Mouse (Mus musculus) B cell, adult 2 months (primary cell): Measurements from ENCODE around the gene Hhex.

ENCODE experiments used
- DNase-seq, 2 experiments: peaks; one replicate each; pipeline ENCODE4 v3.0.0; 2022

Hhex gene

GRCm38 (mm10) chr19:37455528-37455927, 20.9 kb downstream of the Hhex start:
- DNase-seq: no peak

- no peak for DNase-seq
Observed at GRCm38 (mm10) chr19:37455961-37456360, 21.4 kb downstream of the Hhex start.

GRCm38 (mm10) chr19:37458013-37458412, 23.4 kb downstream of the Hhex start:
- DNase-seq: no peak

GRCm38 (mm10) chr19:37466403-37466802, 31.8 kb downstream of the Hhex start:
- peak; percentile 58 to 62 for DNase-seq

GRCm38 (mm10) chr19:37466978-37467377, 32.4 kb downstream of the Hhex start:
- DNase-seq: peak; percentile 62 to 67

- DNase-seq: no peak
Observed at GRCm38 (mm10) chr19:37468841-37469566, 34.4 kb downstream of the Hhex start.

GRCm38 (mm10) chr19:37471680-37472079, 37.1 kb downstream of the Hhex start:
- DNase-seq: peak; percentile 59 to 62

- DNase-seq: peak in 1 of 2 experiments; percentile 33
Observed at GRCm38 (mm10) chr19:37472589-37472988, 38.0 kb downstream of the Hhex start.

- DNase-seq: no peak
Observed at GRCm38 (mm10) chr19:37481704-37482103, 47.1 kb downstream of the Hhex start.

GRCm38 (mm10) chr19:37482556-37483187, 48.1 kb downstream of the Hhex start:
- DNase-seq: peak; percentile 68 to 71

- DNase-seq: no peak
Observed at GRCm38 (mm10) chr19:37484787-37485186, 50.2 kb downstream of the Hhex start.

GRCm38 (mm10) chr19:37486801-37487200, 52.2 kb downstream of the Hhex start:
- no peak for DNase-seq

- DNase-seq: no peak
Observed at GRCm38 (mm10) chr19:37487811-37488475, 53.3 kb downstream of the Hhex start.

GRCm38 (mm10) chr19:37488608-37489262, 54.1 kb downstream of the Hhex start:
- DNase-seq: peak in 1 of 2 experiments; percentile 39
